18 mouse cellular contexts compared by ENCODE assay signal in genomic region chr15:70594295-70594694, GRCm38 (mm10).
DNase-seq lines count a peak whose midpoint lies in the region; ATAC-seq lines count a peak whose summit lies in the region.
"Had no signal": no experiment of that assay in that cellular context is flagged by ENCODE, and none has a peak within 500 bp of the region (broad histone marks: within the 10 kb centered on the region; RNA-seq: fewer than 3 reads in every experiment).

No protein-coding gene starts in this region.

- peak; percentile 76 for ATAC-seq in forebrain, embryonic 11.5 days (replicated peaks; ENCODE audit: low FRiP score)
- peak; percentile 90 for ATAC-seq in forebrain, embryonic 16.5 days
- ATAC-seq in midbrain, embryonic 12.5 days (ENCODE audit: low FRiP score, low read depth): peak; percentile 69
- ATAC-seq in intestine, embryonic 16.5 days: no peak

- H3K4me1 ChIP-seq in forebrain, embryonic 11.5 days (replicated peaks; ENCODE audit: control insufficient read depth, insufficient read depth, low read length): no peaks in the 10 kb centered on the region
- peaks cover 9% of the 10 kb centered on the region for H3K4me1 ChIP-seq in forebrain, embryonic 10.5 days
- H3K4me1 ChIP-seq in forebrain, embryonic 16.5 days (replicated peaks; ENCODE audit: control insufficient read depth, insufficient read depth, low read length): no peaks in the 10 kb centered on the region
- peaks cover 5% of the 10 kb centered on the region; the same call in 1 of the 2 replicates for H3K4me1 ChIP-seq in midbrain, embryonic 12.5 days
- no peaks in the 10 kb centered on the region for H3K4me1 ChIP-seq in intestine, embryonic 16.5 days (ENCODE audit: control insufficient read depth, insufficient read depth, low read length)
- H3K4me1 ChIP-seq: heart, embryonic 15.5 days had no signal

- no peak for DNase-seq in forebrain, embryonic 11.5 days (ENCODE audit: low spot score)
- no peak for DNase-seq in forebrain, embryonic 10.5 days (ENCODE audit: extremely low spot score, low spot score)
- DNase-seq in retina, embryonic 14.5 days (ENCODE audit: low spot score): peak; percentile 54
- DNase-seq in lung, postnatal 4 days: no peak
- no peak for DNase-seq in kidney, postnatal 10 days
- DNase-seq: adrenal gland, postnatal 14 days; cerebellum, adult 9-10 months; embryo, embryonic 11 days; gastrocnemius, postnatal 14 days; heart, adult 2 months; kidney, adult 18-20 months; kidney, postnatal 36 days; lung, postnatal 14 days; thymus, adult 18-20 months had no signal

- H3K4me2 ChIP-seq in forebrain, embryonic 11.5 days (ENCODE audit: low read depth, low read length, severe bottlenecking): no peak overlapping the region
- H3K4me2 ChIP-seq in forebrain, embryonic 16.5 days (ENCODE audit: low read length): no peak overlapping the region
- no peak overlapping the region for H3K4me2 ChIP-seq in midbrain, embryonic 12.5 days (replicated peaks)
- no peak overlapping the region for H3K4me2 ChIP-seq in intestine, embryonic 16.5 days (ENCODE audit: low read depth, low read length)
- H3K4me2 ChIP-seq: heart, embryonic 15.5 days had no signal

- H3K27me3 ChIP-seq in forebrain, embryonic 11.5 days (ENCODE audit: control insufficient read depth, insufficient read depth, low read length): peaks cover 10% of the 10 kb centered on the region
- H3K27me3 ChIP-seq in forebrain, embryonic 10.5 days (ENCODE audit: poor library complexity, severe bottlenecking): peaks cover 89% of the 10 kb centered on the region
- 0 out of 2 replicates have a peak, but pooled peaks cover 2% of the 10 kb centered on the region for H3K27me3 ChIP-seq in forebrain, embryonic 16.5 days (replicated peaks; ENCODE audit: control insufficient read depth, insufficient read depth, low read length)
- H3K27me3 ChIP-seq in midbrain, embryonic 12.5 days: 0 out of 2 replicates have a peak, but pooled peaks cover 4% of the 10 kb centered on the region
- H3K27me3 ChIP-seq in intestine, embryonic 16.5 days (replicated peaks; ENCODE audit: control insufficient read depth, insufficient read depth, low read length): no peaks in the 10 kb centered on the region
- H3K27me3 ChIP-seq: heart, embryonic 15.5 days had no signal

- no peak overlapping the region for H3K4me3 ChIP-seq in forebrain, embryonic 11.5 days (ENCODE audit: low read depth, low read length)
- H3K4me3 ChIP-seq in forebrain, embryonic 10.5 days: no peak overlapping the region
- no peak overlapping the region for H3K4me3 ChIP-seq in forebrain, embryonic 16.5 days (replicated peaks; ENCODE audit: low read length)
- no peak overlapping the region for H3K4me3 ChIP-seq in midbrain, embryonic 12.5 days
- no peak overlapping the region for H3K4me3 ChIP-seq in intestine, embryonic 16.5 days (ENCODE audit: low read length)
- H3K4me3 ChIP-seq: heart, adult 2 months; heart, embryonic 15.5 days had no signal

- 8% methylated on average over 1 of the region's 1 CpGs for WGBS in forebrain, embryonic 11.5 days
- WGBS in forebrain, embryonic 10.5 days: 22% methylated on average over 1 of the region's 1 CpGs
- WGBS in forebrain, embryonic 16.5 days: 0% methylated on average over 1 of the region's 1 CpGs
- WGBS in midbrain, embryonic 12.5 days: 12% methylated on average over 1 of the region's 1 CpGs
- 54% methylated on average over 1 of the region's 1 CpGs for WGBS in intestine, embryonic 16.5 days

- no peaks in the 10 kb centered on the region for H3K36me3 ChIP-seq in forebrain, embryonic 11.5 days (ENCODE audit: control insufficient read depth, insufficient read depth, low read length)
- H3K36me3 ChIP-seq in forebrain, embryonic 10.5 days (replicated peaks): no peaks in the 10 kb centered on the region
- no peaks in the 10 kb centered on the region for H3K36me3 ChIP-seq in forebrain, embryonic 16.5 days (ENCODE audit: control insufficient read depth, insufficient read depth)
- H3K36me3 ChIP-seq in midbrain, embryonic 12.5 days: no peaks in the 10 kb centered on the region
- H3K36me3 ChIP-seq in intestine, embryonic 16.5 days (ENCODE audit: control insufficient read depth, insufficient read depth, low read length): no peaks in the 10 kb centered on the region
- H3K36me3 ChIP-seq: heart, embryonic 15.5 days had no signal

- no peak overlapping the region for H3K27ac ChIP-seq in forebrain, embryonic 11.5 days (ENCODE audit: low read depth, low read length)
- no peak overlapping the region for H3K27ac ChIP-seq in forebrain, embryonic 10.5 days
- H3K27ac ChIP-seq in forebrain, embryonic 16.5 days (ENCODE audit: low read length): no peak overlapping the region
- no peak overlapping the region for H3K27ac ChIP-seq in midbrain, embryonic 12.5 days (replicated peaks)
- H3K27ac ChIP-seq in intestine, embryonic 16.5 days (ENCODE audit: low read length): no peak overlapping the region
- H3K27ac ChIP-seq: heart, adult 2 months; heart, embryonic 15.5 days had no signal

- no peak overlapping the region for H3K9ac ChIP-seq in forebrain, embryonic 11.5 days (ENCODE audit: low read length)
- no peak overlapping the region for H3K9ac ChIP-seq in forebrain, embryonic 16.5 days (replicated peaks; ENCODE audit: low read depth, low read length)
- H3K9ac ChIP-seq in midbrain, embryonic 12.5 days (replicated peaks): no peak overlapping the region
- H3K9ac ChIP-seq in intestine, embryonic 16.5 days (ENCODE audit: low read depth, low read length): no peak overlapping the region
- H3K9ac ChIP-seq: heart, embryonic 15.5 days had no signal

- no peaks in the 10 kb centered on the region for H3K9me3 ChIP-seq in forebrain, embryonic 11.5 days (ENCODE audit: control insufficient read depth, low read length)
- H3K9me3 ChIP-seq in forebrain, embryonic 10.5 days: no peaks in the 10 kb centered on the region
- H3K9me3 ChIP-seq in forebrain, embryonic 16.5 days (ENCODE audit: control insufficient read depth, low read length): no peaks in the 10 kb centered on the region
- H3K9me3 ChIP-seq in midbrain, embryonic 12.5 days: no peaks in the 10 kb centered on the region
- no peaks in the 10 kb centered on the region for H3K9me3 ChIP-seq in intestine, embryonic 16.5 days (ENCODE audit: control insufficient read depth, low read length)
- H3K9me3 ChIP-seq: heart, embryonic 15.5 days had no signal
